Mouse (Mus musculus) gonadal fat pad, adult 2 months (tissue): Measurements from ENCODE around the gene Zcchc14. TPM values are rescaled to one million over a fixed set of nuclear protein-coding genes. Genes with fewer than 3 reads are reported as not detected.

Experiments used
- DNase-seq: peaks from one replicate; pipeline ENCODE4 v3.0.0-alpha.2; 2012; ENCODE audit warnings: low read depth
- polyA plus RNA-seq: library from polyadenylated mRNA; depleted of rRNA; stranded (reverse); fragments of >200 nt; gene quantifications from 2 replicates; pipeline ENCODE4 v1.2.3, GENCODE M21; 2012

Zcchc14 gene
- polyA plus RNA-seq, 1 experiment: 18.2 TPM

DNA sequence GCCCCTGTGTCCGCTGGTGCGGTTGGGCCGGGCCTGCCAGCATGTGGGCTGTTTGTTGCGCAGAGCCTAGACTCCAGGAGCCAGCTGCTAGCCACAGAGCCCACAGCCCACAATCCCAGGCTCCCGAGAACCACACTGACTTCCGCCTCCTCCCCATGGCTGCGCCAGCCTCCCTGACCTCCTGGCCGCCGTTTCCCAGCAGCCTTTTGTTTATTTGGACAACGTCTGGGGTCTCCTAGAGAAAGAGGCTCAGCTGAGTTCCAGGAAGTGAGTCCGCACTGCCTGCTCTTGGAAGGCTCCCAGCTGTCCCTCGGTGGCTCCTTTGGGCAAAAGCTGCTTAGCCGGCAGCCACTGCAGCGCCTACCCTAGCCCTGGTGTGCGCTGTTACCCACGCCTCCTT is 12.6 kb upstream of the Zcchc14 start:
- DNase-seq: no peak

DNA sequence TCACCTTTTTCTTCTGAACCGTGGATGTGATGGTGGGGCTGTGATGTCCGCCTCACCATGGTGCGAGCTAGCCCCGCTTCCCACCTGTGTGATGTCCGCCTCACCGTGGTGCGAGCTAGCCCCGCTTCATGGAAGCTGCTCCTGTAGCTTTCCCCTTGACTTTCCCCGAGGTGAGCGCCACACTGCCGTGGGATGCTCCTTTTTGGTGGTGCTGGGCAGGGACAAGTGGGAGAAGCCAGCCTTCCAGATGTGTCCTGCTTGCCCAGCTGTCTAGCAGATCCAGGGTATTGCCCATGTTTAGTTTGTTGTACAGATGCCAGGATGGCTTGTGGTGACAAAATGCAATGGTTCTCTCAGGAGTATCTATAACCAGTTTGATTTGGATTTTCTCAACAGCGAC is 10.4 kb upstream of the Zcchc14 start:
- no peak for DNase-seq

- DNase-seq: no peak
Measured at GRCm38 (mm10) chr8:121661631-121662357, 9.1 kb upstream of the Zcchc14 start.

GRCm38 (mm10) chr8:121660602-121661001 is 7.9 kb upstream of the Zcchc14 start:
- DNase-seq: no peak

GRCm38 (mm10) chr8:121654966-121655494 is 2.3 kb upstream of the Zcchc14 start:
- DNase-seq: no peak

GRCm38 (mm10) chr8:121654131-121654530 is 1.4 kb upstream of the Zcchc14 start:
- DNase-seq: no peak

DNA sequence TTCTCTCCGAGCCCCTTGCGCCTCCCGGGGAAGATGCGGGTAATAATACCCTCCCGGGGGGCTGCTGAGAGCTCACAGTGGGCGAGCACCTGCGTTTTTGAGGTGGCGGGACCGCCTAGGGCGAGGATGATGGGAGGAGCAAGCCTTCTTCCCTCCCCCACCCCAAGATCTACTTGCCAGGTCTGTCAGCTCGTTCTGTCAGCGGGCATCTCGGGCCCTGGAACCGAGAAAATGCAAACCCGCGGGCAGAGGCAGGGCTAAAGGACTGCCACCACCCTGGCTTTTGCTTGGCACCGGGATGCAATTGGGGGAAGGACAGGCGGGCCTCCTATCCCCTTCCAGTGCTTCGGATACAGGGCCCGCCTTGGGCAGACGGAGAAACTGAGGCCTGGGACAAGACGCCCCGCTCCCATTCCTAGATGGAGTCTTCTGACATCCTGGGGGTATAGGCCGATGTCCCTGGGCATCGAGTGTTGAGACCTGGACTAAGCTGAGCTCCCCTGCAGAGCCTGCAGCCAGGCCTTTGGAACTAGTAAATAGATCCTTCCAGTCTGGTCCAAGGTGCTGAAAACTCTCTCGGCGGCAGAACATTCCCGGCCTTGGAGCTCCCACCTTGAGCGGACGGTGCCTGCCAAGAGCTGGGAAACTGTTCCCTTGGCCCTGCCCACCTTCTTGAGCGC is 779 bp upstream of the Zcchc14 start:
- DNase-seq: no peak

DNA sequence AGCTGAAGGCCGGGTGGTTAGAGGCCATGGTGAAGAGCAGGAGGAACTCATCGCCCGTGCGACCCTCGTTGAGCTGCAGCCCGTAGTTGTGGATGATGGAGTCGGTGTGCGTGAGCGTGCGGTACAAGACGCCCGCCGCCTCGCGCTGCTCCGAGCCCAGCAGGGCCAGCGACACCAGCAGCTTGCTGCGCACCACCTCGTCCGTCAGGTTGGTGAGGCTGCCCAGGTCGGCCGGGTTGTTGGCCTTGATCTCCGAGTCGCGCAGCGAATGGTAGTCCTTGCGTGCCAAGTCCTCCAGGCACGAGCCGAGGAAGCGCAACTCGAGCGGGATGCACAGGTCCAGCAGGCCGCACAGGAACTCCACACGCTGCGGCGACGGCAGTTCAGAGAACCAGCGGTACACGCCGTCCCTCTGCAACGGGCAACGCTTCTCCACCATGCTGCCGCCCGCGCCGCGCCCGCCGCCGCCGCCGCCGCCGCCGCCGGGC is 783 bp downstream of the Zcchc14 start:
- DNase-seq: no peak

- DNase-seq: no peak
Measured at GRCm38 (mm10) chr8:121651308-121651873, 1.3 kb downstream of the Zcchc14 start.

DNA sequence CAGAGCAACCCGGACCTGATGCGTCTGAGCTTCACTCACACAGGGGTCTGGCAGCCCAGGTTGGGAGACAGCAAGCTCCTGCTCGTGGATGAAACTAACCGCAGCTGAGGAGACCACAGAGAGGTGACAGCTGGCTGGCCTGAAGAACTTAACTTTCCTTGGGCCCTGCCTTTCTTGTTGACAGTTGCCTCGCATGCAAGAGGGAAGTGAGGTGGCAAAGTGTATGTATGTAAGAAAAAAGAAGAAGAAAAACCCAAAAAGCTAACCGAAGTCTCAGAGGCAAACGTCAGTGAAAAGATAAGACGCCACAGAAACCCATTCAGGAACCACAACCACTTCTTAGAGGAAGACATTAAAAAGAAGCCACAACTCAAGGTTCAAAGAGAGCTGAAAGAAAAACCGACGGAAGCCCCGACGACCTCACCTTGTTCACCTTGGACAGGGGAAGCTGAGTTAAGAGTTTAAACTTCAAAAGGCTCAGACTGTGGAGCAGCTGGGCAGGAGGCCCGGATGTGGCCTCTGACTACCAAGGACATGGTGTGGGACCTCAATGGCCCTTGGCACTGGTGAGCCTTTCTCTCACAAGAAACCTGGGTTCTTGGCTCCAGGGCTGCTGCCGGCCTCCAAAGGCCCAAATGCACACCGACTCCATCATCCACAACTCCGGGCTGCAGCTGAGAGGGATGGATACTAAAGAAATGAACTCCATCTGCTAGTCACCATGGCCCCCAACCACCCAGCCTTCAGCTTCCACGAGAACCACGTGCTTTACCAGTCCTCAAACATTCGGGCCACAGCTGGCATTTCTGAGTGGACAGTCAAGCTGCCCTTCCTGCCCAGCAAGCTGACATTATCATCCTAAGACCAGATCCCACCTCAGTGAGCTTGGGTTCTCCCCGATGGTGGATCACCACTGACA is 2.1 kb downstream of the Zcchc14 start:
- DNase-seq: no peak

DNA sequence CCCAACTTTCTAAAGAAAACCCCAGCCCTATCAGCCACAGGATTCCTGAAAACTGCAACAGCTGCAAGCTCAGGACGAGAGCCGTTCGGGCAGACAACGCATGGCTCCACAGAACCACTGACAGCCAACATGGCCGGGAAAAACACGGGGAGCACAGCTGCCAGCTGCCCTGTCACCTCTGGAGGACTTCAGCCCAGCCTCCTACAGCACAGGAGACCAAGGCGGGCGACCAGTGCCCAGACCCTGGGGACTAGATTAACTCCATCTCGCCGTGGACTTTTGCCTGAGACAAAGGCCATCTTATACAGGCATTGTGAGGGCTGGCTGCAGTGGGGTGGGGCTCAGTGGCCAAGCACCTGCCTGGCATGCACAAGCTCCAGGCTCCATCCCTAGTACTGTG is 2.8 kb downstream of the Zcchc14 start:
- no peak for DNase-seq

DNA sequence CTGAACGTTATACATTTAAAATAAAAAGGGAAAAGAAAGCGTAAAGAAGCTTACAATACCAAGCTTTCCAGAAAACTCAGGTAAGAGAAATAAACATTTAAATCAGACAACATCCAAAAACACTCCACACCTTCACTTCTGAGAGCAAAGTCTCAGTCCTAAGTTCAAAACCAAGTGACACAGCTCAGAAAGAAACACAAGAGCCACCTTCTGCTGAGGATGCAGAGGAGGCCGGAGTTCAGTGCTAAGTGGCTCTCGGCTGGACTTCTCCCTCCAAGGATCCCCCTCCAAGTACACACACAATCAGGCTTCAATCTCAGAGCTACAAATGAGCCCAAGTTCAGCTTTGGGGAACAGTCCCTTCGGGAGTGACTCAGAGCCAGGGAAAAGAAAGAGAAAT is 3.3 kb downstream of the Zcchc14 start:
- DNase-seq: no peak

- no peak for DNase-seq
Measured at GRCm38 (mm10) chr8:121648451-121648850, 4.2 kb downstream of the Zcchc14 start.

DNA sequence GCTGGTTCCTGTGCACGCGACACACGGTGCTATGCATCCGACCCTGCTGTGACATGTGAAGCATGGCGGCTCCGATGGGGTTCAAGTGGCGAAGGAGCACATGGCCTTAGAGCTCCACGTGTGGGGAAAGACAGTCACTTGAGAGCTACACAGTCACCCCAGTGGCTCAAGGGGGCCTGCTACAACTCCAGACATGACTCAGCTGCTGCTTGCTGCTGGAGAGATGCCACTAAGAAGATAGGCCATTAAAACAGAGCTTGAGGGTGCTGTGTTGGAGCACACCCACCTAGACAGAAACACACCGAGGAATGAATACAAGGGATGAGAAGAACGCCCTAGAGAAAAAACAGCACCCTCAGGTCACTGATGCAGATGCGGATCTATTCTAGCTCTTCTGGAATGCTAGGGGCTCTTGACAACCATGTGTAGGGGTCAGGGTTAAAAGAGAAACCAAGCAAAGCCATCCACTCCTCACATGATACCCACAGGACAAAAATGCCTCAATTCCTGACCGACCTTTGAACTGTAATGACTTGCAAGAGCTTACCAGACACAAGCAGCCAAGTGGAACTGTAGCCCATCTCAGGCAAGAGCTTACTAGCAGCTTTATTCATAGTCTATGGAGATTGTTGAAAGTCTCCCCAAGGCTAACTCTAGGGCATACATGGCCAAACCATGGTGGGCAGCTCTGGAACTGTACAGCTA is 5.0 kb downstream of the Zcchc14 start:
- DNase-seq: no peak

GRCm38 (mm10) chr8:121643384-121643783 is 9.3 kb downstream of the Zcchc14 start:
- no peak for DNase-seq

- DNase-seq: no peak
Measured at GRCm38 (mm10) chr8:121642804-121643203, 9.9 kb downstream of the Zcchc14 start.

- no peak for DNase-seq
Measured at GRCm38 (mm10) chr8:121636180-121636579, 16.5 kb downstream of the Zcchc14 start.

- DNase-seq: no peak
Measured at GRCm38 (mm10) chr8:121635534-121635933, 17.2 kb downstream of the Zcchc14 start.

GRCm38 (mm10) chr8:121632401-121632800 is 20.3 kb downstream of the Zcchc14 start:
- no peak for DNase-seq

GRCm38 (mm10) chr8:121631645-121632071 is 21.0 kb downstream of the Zcchc14 start:
- DNase-seq: no peak

- no peak for DNase-seq
Measured at GRCm38 (mm10) chr8:121628681-121629080, 24.0 kb downstream of the Zcchc14 start.
